Mouse (Mus musculus): ENCODE results near the gene Plxnb2.

The Plxnb2 gene

GRCm38 (mm10) chr15:89125351-89125750, 55.2 kb downstream of the Plxnb2 start:
- peak; percentile 54 for DNase-seq

- peak; percentile 43 for DNase-seq
These were observed 56.3 kb downstream of the Plxnb2 start for GRCm38 (mm10) chr15:89124312-89124711.

GRCm38 (mm10) chr15:89123595-89123994, 57.0 kb downstream of the Plxnb2 start:
- peak; percentile 78 for DNase-seq

GRCm38 (mm10) chr15:89122649-89123366, 57.8 kb downstream of the Plxnb2 start, which contains the start of gene Tubgcp6:
TSS of gene Tubgcp6 (minus strand) at chr15:89123112.
- DNase-seq: peak; percentile 95

- DNase-seq: no peak
These were observed 62.6 kb downstream of the Plxnb2 start for GRCm38 (mm10) chr15:89118007-89118406.

GRCm38 (mm10) chr15:89110147-89110546, 70.4 kb downstream of the Plxnb2 start:
- peak; percentile 85 for DNase-seq

GRCm38 (mm10) chr15:89106976-89107375, 73.6 kb downstream of the Plxnb2 start:
- no peak for DNase-seq

GRCm38 (mm10) chr15:89106073-89106472, 74.5 kb downstream of the Plxnb2 start:
- peak; percentile 93 for DNase-seq

Data from cerebellum, adult 9-11 months (tissue).